ENCODE assay signal across 25 mouse cellular contexts in genomic region chr13:24645146-24645545, GRCm38 (mm10).
"Had no signal": no experiment of that assay in that cellular context is flagged by ENCODE, and none has a peak within 500 bp of the region (broad histone marks: within the 10 kb centered on the region; RNA-seq: fewer than 3 reads in every experiment).

No protein-coding gene starts in this region.

- H3K4me3 ChIP-seq: gastrocnemius, adult 2 months; heart, embryonic 10.5 days; heart, embryonic 12.5 days; hindbrain, embryonic 10.5 days; hindbrain, embryonic 12.5 days; intestine, embryonic 15.5 days; layer of hippocampus, adult 2 months; left cerebral cortex, adult 2 months; limb, embryonic 13.5 days; limb, embryonic 15.5 days had no signal

- H3K9me3 ChIP-seq: heart, embryonic 10.5 days; heart, embryonic 12.5 days; hindbrain, embryonic 10.5 days; hindbrain, embryonic 12.5 days; intestine, embryonic 15.5 days; limb, embryonic 13.5 days; limb, embryonic 15.5 days had no signal

- H3K27me3 ChIP-seq: heart, embryonic 12.5 days; hindbrain, embryonic 12.5 days; intestine, embryonic 15.5 days; limb, embryonic 15.5 days had no signal

- H3K36me3 ChIP-seq: heart, embryonic 10.5 days; heart, embryonic 12.5 days; hindbrain, embryonic 10.5 days; hindbrain, embryonic 12.5 days; intestine, embryonic 15.5 days; limb, embryonic 13.5 days; limb, embryonic 15.5 days had no signal

- H3K4me2 ChIP-seq: heart, embryonic 12.5 days; hindbrain, embryonic 12.5 days; hindbrain, embryonic 14.5 days; intestine, embryonic 15.5 days; limb, embryonic 13.5 days; limb, embryonic 15.5 days had no signal

- H3K9ac ChIP-seq: heart, embryonic 12.5 days; hindbrain, embryonic 12.5 days; hindbrain, embryonic 14.5 days; intestine, embryonic 15.5 days; limb, embryonic 13.5 days; limb, embryonic 15.5 days had no signal

- H3K27ac ChIP-seq: gastrocnemius, adult 2 months; heart, embryonic 10.5 days; hindbrain, embryonic 10.5 days; hindbrain, embryonic 12.5 days; hindbrain, embryonic 14.5 days; intestine, embryonic 15.5 days; left cerebral cortex, adult 2 months; limb, embryonic 13.5 days; limb, embryonic 15.5 days had no signal

- DNase-seq: gastrocnemius, adult 2 months; gastrocnemius, postnatal 10 days; gastrocnemius, postnatal 25 days; heart, adult 18-20 months; heart, postnatal 10 days; heart, postnatal 4 days; kidney, adult 2 months; kidney, adult 9 months; kidney, postnatal 10 days; kidney, postnatal 25 days; kidney, postnatal 4 days; left cerebral cortex, postnatal 4 days had no signal

- ATAC-seq: hindbrain, embryonic 16.5 days; inflammation-experienced regulatory T-cells, adult 6 months; intestine, embryonic 15.5 days; intestine, postnatal 0 days had no signal

- H3K4me1 ChIP-seq: intestine, embryonic 15.5 days; limb, embryonic 13.5 days had no signal
